Mouse (Mus musculus) skeletal muscle tissue, adult 2 months (tissue): ENCODE data around the gene Olfr314.
"Not testable (repeated sequence)": the region's sequence is repeated elsewhere in the genome, so short reads cannot be mapped to it uniquely, and the experiment has no call there.

Source experiments
- DNase-seq: peaks from one replicate; pipeline ENCODE4 v3.0.0-alpha.2; 2012; ENCODE audit warnings: low read depth, low spot score

The Olfr314 gene

GRCm38 (mm10) chr11:58782480-58783089 is at the start of gene Olfr314:
Gene Olfr314 (plus strand): TSS chr11:58782952.
- no peak for DNase-seq

GRCm38 (mm10) chr11:58733372-58733771 is 49.4 kb upstream of the Olfr314 start:
- no peak for DNase-seq

- DNase-seq = no peak
Measured at GRCm38 (mm10) chr11:58738792-58739262, 43.9 kb upstream of the Olfr314 start, which contains the start of gene Olfr317. Gene Olfr317 (minus strand): TSS chr11:58739212.

GRCm38 (mm10) chr11:58751096-58751495 is 31.7 kb upstream of the Olfr314 start:
- DNase-seq = not testable (repeated sequence)

- DNase-seq = no peak
Measured at GRCm38 (mm10) chr11:58752434-58752833, 30.3 kb upstream of the Olfr314 start, which contains the start of gene Olfr316. Gene Olfr316 (plus strand): TSS chr11:58752734.

- no peak for DNase-seq
Measured at GRCm38 (mm10) chr11:58772888-58773287, 9.9 kb upstream of the Olfr314 start, which contains the start of gene Olfr315. Gene Olfr315 (plus strand): TSS chr11:58773188.

GRCm38 (mm10) chr11:58784182-58784581 is 1.4 kb downstream of the Olfr314 start:
- no peak for DNase-seq

- no peak for DNase-seq
Measured at GRCm38 (mm10) chr11:58787651-58788050, 4.9 kb downstream of the Olfr314 start.

- DNase-seq = no peak
Measured at GRCm38 (mm10) chr11:58788346-58788745, 5.6 kb downstream of the Olfr314 start.

- no peak for DNase-seq
Measured at GRCm38 (mm10) chr11:58789532-58789931, 6.8 kb downstream of the Olfr314 start.

- no peak for DNase-seq
Measured at GRCm38 (mm10) chr11:58790053-58790452, 7.3 kb downstream of the Olfr314 start.

GRCm38 (mm10) chr11:58790646-58791045 is 7.9 kb downstream of the Olfr314 start:
- no peak for DNase-seq

- DNase-seq = no peak
Measured at GRCm38 (mm10) chr11:58795856-58796255, 13.1 kb downstream of the Olfr314 start.

GRCm38 (mm10) chr11:58796850-58797249 is 14.1 kb downstream of the Olfr314 start:
- DNase-seq = no peak

- no peak for DNase-seq
Measured at GRCm38 (mm10) chr11:58799747-58800146, 17.0 kb downstream of the Olfr314 start.

GRCm38 (mm10) chr11:58801558-58802228 is 18.9 kb downstream of the Olfr314 start, which contains the start of gene Fam183b:
Gene Fam183b (minus strand): TSS chr11:58801960.
- DNase-seq = no peak

GRCm38 (mm10) chr11:58803871-58804270 is 21.1 kb downstream of the Olfr314 start:
- no peak for DNase-seq

- no peak for DNase-seq
Measured at GRCm38 (mm10) chr11:58804393-58804792, 21.6 kb downstream of the Olfr314 start.

GRCm38 (mm10) chr11:58812001-58812400 is 29.2 kb downstream of the Olfr314 start:
- DNase-seq = no peak

GRCm38 (mm10) chr11:58814700-58815099 is 31.9 kb downstream of the Olfr314 start, which contains the start of gene Olfr313:
Gene Olfr313 (plus strand): TSS chr11:58815000.
- not testable (repeated sequence) for DNase-seq

GRCm38 (mm10) chr11:58815676-58816075 is 32.9 kb downstream of the Olfr314 start:
- no peak for DNase-seq

- not testable (repeated sequence) for DNase-seq
Measured at GRCm38 (mm10) chr11:58828937-58829336, 46.2 kb downstream of the Olfr314 start, which contains the start of gene Olfr312. Gene Olfr312 (plus strand): TSS chr11:58829237.

- DNase-seq = no peak
Measured at GRCm38 (mm10) chr11:58829764-58830163, 47.0 kb downstream of the Olfr314 start.
